Mouse (Mus musculus) inflammation-experienced regulatory T-cells, adult 6 months (primary cell): ENCODE results near the gene Primpol. TPM values are rescaled to one million over a fixed set of nuclear protein-coding genes. Genes with fewer than 3 reads are reported as not detected.

Source experiments
- ATAC-seq: one replicate; pipeline ENCODE4 v1.8.0; 2017
- polyA plus RNA-seq, 3 experiments: library from polyadenylated mRNA; unstranded; fragments of 100-300 nt; shearing (Covaris generic); gene quantifications; one replicate each; pipeline ENCODE4 v1.2.1; 2017

The Primpol gene
- 10 to 100 TPM; 39.6 to 49.3 (median 41.3) TPM for polyA plus RNA-seq

DNA sequence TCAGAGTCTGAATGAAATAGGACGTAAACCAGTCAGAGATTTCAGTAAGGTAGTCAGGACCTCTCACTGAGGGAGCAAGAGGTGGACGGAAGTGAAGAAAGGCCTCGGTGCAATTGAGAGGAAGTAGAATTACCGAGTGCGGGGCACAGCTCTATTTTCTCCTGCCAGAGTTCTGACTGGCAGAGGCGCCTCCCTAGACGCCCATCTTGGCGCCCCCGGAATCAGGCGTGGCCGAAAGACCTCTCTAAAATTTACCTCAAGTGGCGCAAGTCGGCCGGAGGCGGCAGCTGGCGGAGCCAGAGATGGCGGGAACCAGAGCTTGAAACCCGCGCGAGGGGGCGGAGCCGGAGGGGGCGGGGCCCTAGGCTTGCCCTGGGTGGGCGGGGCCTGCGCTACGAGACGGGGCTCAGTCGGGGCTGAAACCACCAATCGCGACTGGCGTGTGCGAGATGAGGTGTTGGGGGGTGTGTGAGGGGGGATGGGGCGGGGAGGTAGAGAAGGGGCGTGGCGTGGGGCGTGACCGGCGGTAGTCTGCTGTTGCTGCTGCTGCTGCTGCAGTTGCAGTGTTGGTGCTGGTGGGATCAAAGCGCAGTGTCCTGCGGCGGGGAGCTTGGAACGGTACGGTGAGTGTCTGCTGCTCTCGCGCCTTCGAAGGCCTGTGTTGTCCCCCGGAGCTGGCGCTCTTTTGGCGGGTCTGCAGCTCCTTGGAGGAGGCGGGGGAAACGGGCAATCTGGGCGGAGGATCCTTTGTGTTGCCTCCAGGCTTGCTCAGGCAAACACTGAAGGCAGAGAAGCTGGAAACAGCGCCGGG, at the start of gene Primpol, which contains the start of gene Casp3:
Gene Primpol, minus strand, starts transcription at position 334 of the 811 bp plus-strand sequence.
Gene Casp3, plus strand, starts transcription at position 413 of the 811 bp plus-strand sequence.
- ATAC-seq = peak; percentile 85

DNA sequence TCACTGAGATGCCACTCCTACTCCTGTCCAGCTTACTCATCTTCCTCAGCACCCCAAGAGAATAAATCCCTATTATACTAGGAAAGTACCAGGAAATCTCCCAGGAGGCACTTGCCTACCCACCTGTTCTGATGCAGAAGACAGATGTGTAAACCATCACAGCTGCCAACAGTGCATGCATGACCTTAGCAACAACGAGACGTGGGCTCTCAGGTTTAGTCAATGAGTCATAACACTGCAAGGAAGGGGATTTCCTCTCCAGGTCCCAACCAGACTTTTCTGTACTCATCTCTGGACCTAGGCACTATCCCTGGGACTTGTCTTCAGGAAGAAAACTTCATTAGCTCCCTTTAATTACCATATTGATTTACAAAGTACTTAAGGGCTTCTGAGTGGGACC, 38.9 kb upstream of the Primpol start:
- peak; percentile 69 for ATAC-seq

DNA sequence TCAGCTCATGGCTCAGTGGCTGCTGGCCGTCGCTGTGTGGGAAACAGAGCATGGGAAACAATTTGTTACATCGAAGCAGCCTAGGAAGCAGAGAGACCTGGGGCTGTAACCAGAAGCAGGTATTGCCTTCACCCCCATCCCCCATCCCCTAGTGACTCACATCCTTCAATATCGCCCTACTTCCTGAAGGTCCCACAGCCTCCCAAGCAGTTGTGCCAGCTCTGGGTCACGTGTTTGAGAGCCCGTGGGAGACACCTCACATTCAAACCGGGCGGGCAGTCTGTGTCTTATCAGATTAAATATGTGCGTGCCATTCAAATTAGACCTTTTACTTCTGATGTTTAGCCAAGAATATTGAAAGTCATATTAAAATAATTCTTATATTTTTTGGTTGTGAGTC, 34.9 kb upstream of the Primpol start:
- ATAC-seq = peak; percentile 61

DNA sequence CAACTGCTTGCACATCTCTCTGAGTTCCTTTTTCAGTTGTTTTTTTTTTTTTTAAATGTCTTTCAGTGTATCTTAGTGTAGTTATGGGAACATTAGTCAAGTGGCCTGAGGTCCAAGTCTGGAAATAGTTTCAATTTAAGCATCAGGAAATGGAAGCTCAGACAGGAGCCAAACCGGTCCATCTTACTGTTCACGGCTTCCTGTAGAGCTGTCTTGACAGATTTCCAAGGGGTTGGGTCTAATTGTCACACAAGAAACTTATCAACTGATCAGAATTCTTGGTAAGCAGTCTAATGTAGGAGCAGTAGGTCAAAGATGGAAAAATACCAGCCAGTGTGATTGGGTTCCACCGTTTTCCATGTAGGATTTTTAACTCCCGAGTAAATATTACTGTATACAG, 31.4 kb upstream of the Primpol start:
- ATAC-seq = no peak

DNA sequence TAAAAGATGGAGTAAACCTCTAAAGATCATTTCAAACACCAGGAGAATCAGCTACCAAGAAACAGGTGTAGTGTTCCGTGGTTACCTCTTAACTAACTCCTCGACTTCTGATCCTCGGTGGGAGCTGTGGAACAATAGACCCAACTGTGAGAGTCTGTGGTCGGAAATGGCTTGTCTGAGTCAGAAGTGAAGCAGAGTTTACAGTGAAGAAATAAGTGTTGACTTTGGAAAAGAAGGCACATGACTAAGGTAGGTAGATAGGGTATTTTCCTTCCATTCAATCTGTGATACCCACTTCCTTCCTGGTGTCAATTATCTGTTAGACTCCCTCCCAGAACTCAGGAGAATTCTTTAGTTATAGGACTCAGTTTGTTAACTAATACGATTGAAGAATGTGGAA, 24.3 kb upstream of the Primpol start:
- peak; percentile 91 for ATAC-seq

DNA sequence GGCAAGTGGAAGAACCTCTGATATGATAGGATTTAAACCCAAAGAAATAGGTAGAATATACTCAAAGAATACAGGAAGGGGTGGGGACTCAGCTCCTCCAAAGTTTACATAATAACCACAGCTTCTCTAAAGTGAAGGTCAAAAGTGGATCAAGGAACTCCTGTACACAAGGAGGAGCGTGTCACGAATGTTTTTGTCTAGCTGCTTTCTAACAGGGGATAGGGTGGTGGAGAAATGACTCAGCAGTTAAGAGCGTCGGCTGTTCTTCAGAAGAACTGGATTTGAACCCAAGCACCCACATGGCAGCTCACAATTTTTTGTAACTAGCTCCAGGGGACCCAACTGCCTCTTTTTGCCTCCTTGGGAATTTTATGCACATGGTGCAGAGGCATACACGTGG, 22.8 kb upstream of the Primpol start:
- ATAC-seq = no peak

DNA sequence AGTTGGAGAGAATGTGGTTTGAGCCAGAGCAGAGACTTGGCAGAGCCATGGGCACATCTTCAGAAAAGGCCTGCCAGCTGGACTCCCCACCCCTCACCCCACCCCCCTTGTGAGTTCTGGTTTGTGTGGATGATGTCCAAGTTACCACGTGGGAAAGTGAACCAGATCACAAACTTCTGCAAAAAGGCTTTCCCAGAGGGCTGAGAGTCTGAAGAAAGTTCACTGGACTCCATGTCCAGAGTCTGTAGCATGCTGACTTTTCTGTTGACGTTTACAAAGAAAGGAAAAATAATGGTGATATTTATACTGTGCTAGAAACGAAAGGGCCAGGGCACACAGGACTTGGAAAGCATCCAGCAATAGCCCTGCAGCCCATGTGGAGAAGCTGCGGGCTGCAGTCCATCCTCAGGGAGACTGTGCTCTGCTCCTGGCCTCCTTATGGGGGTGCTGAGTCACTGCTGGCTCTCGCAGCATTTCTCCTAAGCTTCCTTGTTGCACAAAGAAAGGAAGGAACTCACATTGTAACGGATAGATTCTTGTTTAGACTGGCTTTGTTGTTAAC, 22.1 kb upstream of the Primpol start:
- ATAC-seq = no peak

DNA sequence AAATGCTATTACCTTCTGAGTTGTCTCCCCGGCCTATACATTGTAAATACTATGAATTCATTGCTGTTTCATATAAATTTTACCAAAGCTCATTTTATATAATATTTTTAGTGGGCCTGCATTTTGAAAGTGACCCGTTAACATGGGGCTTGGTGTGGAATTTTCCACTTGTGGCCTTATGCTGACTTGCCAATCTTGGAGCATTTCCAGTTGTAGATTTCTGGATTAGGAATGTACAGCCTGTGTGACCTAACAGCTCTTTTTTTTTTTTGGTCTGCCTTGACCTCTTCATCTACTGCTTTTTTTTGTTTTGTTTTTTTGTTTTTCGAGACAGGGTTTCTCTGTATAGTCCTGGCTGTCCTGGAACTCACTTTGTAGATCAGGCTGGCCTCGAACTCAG, 13.9 kb upstream of the Primpol start:
- ATAC-seq = no peak

DNA sequence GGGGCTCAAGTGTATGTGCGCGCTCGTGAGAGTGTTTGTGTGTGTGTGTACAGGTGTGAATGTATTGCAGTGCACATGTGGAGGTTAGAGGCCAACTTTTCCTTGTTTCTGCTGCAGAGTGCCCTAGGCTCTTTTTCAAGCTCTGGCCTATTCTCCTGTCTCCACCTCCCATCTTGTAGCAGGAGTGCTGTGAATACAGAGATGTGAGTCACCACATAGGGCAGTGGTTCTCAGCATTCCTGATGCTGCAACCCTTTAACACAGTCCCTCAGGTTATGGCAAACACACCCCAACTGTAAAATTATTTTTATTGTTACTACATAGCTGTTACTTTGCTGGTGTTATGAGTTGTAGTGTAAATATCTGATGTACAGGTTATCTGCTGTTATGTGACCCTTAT, 13.4 kb upstream of the Primpol start:
- ATAC-seq = no peak

DNA sequence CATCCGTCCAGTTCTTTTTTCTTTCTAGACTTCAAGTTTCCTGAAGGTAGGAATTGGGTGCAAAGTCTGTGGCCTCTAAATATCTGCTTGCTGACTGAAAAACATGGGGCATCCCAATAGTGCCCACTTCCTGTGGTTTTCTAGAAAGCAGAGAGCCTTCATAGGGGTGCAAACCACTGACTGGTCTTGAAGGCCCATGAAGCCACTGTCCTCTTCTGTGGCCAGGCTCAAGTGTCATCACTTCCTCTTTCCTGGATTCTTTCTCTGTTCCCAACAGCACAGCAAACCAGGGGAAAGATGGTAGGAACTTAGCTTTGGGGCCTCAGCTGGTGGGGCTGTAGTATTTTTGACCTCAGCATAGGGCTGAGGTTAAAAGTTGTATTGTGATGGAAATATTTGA, 11.6 kb upstream of the Primpol start:
- ATAC-seq = no peak

DNA sequence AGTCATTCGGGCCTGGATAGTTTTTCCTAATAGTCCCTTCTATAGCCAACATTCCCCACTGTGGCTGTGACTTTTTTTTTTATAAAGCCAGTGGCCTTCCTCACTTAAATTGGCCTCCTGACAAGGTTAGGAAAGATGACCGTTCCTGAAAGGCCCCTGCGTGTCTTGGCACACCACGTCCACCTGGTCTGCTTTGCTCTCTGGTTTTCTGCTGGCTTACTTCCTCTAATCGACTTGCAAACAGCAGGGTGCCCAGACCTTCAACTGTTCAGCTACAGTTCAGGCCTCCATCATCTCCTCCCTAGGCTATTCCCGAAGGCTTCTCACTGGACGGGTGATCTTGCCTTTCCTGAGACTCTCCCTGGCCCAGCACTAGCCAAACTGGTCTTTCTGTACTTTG, 10.9 kb upstream of the Primpol start:
- ATAC-seq = no peak

DNA sequence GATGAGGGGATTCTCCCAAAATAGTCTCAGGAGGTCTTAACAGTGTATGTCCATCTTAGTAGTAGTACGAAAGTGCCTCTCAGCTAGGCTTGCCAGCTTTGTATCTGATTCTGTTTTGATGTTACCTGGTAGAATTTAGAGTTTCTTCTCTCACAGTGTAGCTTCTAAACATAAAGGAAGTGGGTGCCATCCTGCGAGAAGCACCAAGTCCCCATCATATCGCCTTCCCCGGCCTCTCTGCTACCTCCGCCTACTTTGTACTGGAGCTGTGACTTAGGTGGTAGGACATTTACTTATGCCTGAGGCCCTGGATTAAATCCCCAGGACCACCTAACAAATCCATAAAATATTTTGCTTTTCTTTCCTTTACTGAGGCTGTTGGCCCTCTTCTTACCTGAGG, 9.6 kb upstream of the Primpol start:
- peak; percentile 58 for ATAC-seq

DNA sequence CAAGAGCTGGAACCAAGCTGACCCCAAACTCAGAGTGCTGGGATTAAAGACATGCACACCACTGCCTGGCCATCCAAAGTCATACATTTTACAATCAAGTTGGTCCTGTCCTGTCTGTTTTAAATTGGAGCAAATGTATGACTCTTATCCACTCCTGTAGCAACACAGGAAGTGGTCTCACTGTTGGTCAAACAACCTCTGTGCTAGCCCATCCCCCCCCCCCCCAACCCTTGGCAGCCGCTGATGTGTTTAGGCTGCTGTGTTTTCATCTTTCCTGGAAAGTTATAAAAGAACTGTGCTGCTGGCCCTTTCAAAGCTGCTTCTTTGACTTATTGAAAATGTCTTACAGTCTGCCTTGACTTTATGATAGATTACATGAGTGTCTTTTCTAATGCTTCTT, 8.2 kb upstream of the Primpol start:
- ATAC-seq = no peak

DNA sequence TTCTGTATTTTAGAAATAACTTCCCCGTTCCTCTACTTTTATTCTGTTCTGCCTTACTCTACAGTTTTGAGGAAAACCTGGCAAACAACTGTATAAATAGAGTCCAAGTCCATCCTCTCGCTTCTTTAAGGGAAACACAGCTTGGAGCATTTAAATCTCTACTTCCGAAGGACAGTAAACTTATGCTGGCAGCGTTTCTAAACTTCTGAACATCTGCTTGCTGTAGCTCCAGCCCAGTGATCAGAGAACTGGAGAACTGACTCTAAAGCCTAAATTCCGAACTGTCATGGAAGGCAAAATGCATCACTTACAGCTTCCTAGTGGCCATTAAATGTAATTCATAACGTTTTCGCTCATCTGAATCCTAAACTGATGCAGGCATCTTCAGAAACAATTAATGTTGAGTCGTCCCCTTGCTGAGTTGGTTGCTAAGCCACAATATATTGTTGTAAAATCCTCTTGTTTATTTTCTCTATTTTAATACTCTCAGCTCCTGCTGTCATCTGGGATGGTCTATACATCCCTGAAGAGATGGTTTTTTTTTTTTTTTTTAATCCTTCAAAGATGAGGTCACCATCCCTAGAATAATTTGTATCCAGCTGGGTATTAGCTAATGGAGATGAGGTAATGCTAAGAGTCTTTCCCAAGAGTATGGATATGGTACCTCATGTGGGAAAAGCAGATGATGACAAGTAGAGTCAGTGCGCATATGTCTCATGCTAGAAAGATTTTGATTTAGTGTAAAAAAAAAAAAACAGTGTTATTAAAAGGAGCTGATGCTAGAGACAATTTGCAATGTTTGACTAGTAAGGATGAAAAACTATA, 5.6 kb upstream of the Primpol start:
- ATAC-seq = no peak

DNA sequence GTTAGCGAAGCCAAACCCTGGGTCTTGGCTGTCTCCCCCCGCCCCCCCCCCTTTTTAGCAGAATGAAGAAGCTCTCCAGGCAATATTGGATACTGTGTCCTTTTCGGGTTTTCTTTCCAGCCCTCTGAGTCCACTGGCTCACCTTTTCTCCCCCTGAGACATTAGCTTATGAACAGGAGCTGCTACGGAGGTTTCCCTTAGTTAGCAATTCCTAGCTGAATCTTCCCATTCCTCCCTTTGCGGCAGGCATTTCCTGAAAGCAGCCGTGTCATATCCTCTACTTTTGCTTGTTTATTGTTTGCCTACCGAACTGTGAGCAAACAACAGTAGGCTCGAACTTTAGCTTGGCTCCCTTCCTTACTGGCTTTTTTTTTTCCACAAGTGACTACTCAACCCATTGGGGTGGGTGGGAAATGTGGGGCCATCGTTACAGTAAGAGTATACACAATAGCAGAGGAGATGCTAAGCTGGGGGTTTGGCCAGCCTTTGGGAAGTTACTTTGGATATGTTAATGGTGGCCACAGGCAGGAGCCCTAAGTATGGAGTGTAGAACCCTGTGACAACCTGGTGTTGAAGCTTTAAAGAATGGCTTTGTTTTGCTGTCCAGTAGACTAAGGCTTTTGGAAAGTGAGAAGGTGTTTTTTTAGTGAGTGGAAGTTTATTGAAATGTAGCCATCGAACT, 1.8 kb upstream of the Primpol start:
- no peak for ATAC-seq

DNA sequence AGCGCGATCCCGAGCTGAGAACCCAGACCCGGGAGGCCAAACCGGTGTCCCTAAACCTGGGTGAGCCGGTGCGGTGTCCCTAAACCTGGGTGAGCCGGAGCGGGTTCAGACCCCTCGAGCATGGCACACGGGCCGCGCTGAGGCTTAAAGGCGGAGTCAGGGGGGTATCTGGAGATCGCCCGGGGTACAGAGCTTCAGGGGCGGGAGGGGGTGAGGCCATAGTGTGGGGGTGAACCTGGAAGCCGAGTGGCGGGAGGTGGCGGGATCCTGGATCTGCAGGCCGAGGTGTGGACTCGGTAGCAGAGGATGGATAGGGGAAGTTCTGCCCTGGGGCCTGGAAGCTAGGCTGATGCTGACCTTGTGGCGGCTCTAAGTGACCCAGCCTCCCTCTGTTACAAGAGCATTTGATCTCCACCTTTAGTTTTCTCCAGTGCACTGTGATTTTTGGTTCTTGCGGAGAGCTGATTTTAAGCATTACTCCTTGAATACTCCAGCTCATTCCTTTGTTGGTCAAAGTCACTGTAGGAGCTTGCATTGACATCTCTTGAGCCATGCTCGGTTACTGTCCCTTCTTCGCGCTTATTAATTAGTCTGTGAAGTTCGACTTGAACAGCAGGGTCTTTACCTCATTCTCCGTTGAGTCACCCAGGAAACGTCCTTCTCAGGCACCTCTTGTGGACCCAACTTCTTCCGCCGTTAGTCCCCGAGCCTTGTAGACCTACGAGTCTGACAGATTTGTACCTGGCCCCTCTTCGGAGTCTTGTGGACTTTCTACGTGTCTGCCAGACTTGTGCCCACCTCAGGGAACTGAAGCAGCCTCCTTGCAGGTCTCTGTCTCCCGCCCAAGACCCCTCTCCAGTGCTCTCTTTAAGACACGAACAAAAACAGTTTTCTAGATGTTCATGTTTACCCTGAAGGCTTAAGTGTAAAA, 943 bp upstream of the Primpol start:
- peak; percentile 26 for ATAC-seq

DNA sequence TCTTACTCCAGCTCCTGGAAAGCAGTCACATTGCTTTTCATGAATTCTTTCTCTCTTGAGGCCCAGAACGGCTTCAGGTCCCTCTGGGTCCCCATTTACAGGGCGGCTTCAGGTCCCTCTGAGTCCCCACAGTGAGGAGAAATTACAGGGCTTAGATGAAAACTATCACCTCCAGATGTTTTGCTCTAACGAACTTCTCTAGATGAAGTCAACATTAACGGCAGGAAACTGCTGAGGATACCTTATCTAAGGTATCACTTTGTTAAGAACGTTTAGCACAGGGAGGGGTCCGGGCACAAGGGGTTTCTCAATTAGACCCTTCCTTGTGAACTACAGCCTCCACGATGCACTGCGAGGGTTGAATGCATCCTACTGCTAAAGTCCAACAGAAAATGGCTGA, 1.1 kb downstream of the Primpol start:
- ATAC-seq = no peak

DNA sequence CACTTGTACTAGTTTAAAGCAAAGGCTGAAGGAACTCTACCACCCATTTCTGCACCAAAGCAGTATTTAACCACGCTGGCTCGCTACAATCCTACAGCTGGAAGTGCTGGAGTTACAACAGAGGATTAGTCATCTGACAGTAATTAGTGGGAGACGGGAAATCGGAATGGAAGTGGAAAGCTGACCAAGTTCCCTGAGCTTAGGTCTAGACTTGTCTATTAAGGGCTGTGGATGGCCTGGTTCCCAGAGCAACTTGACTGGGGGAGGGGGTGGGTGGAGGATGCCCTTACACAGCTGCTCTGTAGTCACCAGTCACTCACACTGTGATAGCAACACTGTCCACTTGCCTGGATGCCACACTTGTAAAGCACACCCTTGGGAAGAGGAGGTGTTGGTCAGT, 3.6 kb downstream of the Primpol start:
- ATAC-seq = no peak

DNA sequence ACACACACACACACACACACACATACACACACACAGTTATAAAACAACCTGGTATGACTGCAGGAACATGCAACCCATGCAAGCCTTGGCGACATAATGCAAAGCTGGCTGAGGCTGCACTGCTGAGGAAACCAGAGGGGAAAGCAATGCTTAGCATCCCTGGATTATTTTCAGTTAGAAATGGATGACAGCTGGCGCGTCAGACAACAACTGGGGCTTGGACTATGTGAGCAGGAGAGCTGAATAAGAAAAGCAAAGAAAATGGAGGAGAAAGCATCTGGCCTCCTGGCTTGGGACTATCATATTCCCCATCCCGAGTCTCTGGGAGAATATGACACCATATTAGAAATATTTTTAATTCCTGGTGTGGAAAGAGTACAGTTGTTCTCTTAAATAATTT, 4.1 kb downstream of the Primpol start:
- ATAC-seq = no peak

DNA sequence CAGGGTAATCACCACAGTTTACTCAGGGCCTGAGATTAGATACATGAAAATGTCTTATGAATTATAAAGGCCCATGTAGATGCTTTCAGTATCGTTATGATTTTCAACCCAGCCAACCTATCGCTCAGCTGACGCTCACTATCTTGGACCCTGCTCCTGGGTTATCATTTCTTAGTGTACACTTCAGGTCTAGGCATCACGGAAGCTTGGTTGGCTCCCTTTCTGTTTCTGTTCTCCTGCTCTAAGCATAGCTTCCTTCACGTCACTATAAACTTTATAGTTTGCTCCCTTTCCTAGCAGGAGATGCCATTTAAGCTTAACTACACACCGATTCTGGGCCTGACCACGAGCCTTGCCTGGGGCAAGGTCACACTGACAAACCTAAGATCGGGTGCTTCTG, 5.5 kb downstream of the Primpol start:
- ATAC-seq = no peak

DNA sequence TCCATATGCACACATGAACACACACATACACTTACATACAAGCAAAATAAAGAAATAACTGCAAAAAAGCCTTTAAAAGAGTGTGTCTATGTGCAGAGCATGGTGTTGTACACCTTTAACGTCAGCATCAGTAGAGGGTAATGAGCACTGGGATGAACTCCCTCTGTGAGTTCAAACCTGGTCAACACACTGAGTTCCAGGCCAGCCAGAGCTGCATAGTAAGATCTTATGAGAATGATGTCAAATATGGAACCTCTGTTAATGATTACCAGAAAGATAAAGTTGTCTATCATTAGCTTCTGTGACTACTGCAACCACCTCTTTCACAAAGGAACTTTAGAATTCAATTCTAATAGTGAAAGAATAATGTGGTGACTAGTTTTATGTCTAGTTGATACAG, 10.1 kb downstream of the Primpol start:
- no peak for ATAC-seq

DNA sequence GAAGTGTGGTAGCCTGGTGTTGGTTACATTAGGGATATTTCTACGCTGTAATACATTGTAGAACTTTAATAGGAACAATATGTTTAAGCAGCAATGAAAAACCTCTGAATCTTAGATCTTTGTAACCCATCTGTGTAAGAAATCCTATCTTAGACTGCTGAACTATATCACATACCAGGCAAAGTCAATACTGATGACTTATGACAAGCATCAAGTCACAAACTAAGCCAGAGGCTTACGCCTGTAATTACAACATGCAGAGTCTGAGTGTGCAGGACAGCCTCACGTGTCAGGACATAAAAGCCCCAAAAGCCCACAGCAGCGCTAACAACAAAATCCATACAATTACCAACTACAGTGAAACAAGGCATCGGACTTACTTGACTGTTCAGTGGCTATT, 13.4 kb downstream of the Primpol start:
- ATAC-seq = no peak
